Mouse (Mus musculus): ENCODE measurements at regions not wholly inside any gene's neighbourhood (a gene's known extent, or its start where the extent isn't known, plus 50 kb on each side); places are given as distances from the start of the nearest gene placed in this dataset.

- no peak for TF ChIP-seq CTCF (IDR thresholded peaks at IDR 0.05; ENCODE audit: borderline replicate concordance, insufficient read depth, low read depth, low read length)
- no peak for TF ChIP-seq POLR2A (IDR thresholded peaks at IDR 0.05; ENCODE audit: borderline replicate concordance, insufficient read depth, low read length)
Observed at GRCm38 (mm10) chr7:62046452-62046809, 299.9 kb upstream of the Ndn start.
